Mouse (Mus musculus): ENCODE results near the gene Cald1. TPM values are rescaled to one million over a fixed set of nuclear protein-coding genes. Genes with fewer than 3 reads are reported as not detected.

Gene Cald1
- total and polyA plus RNA-seq, 2 experiments = 44.6 to 61.0 TPM

DNA sequence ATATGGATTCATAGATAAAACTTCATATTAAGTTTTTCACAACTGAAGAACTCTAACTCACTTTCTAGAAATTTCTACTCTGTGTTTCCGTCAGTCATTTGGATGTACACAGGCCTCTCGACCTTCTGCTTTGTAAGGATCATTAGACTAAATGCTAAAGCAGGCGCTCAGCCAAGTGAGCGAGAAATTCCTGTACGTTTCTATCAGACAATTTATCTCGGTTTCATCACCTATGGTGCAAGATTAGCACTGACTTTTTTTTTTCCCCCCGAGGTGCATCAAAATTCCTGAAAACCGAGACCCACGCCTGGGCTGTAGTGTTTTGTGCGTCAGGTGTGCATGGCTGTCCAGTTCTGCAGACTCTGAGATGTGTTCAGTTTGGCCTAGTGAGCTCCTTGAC is 113.3 kb downstream of the Cald1 start:
- Histone ChIP-seq H3K9ac (ENCODE audit: low read depth, low read length) (peak overlapping the region; percentile 3; the same call in 1 of the 2 replicates), H3K36me3 (ENCODE audit: control insufficient read depth, insufficient read depth, low read length) (no peaks in the 10 kb centered on the region), H3K4me3 (ENCODE audit: insufficient read depth, low read depth, low read length) (no peak overlapping the region), H3K27ac (replicated peaks; ENCODE audit: insufficient read depth, low read depth, low read length) (no peak overlapping the region), H3K27me3 (ENCODE audit: control insufficient read depth, insufficient read depth, low read length) (no peaks in the 10 kb centered on the region), H3K4me1 (ENCODE audit: control insufficient read depth, insufficient read depth, low read length) (peaks cover 44% of the 10 kb centered on the region), H3K79me2 (ENCODE audit: control insufficient read depth, insufficient read depth, low read length) (peaks cover 35% of the 10 kb centered on the region; the same call in 1 of the 2 replicates)
- WGBS = 38% methylated on average over 10 of the region's 10 CpGs
- TF ChIP-seq CTCF (IDR thresholded peaks at IDR 0.05; ENCODE audit: low read depth, low read length) (no peak), POLR2A (IDR thresholded peaks at IDR 0.05; ENCODE audit: extremely low read depth, insufficient read depth, low read length) (no peak)
- DNase-seq (ENCODE audit: extremely low read depth, low read depth, low spot score) = no peak

DNA sequence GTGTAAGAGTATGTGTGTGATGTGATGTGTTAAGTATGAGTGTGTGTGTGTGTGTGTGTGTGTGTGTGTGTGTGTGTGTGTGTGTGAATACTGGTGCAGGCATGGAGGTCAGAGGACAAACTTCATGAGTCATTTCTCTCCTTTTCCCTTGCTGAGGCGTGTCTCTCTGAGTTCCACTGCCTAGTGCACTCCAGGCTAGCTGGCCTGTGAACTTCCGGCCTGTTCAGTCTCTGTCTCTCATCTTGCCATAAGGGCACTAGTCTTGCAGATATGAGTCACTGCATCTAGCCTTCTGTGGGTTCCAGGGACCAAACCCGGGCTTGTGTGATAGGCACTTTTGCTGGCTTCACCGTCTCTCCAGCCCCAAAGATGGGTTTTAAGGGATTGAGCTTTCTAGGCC is 114.9 kb downstream of the Cald1 start:
- H3K36me3 ChIP-seq (ENCODE audit: control insufficient read depth, insufficient read depth, low read length) = no peaks in the 10 kb centered on the region
- 43% methylated on average over 4 of the region's 4 CpGs for WGBS
- no peak overlapping the region for H3K4me3 ChIP-seq (ENCODE audit: insufficient read depth, low read depth, low read length)
- peak; percentile 74 for DNase-seq (ENCODE audit: extremely low read depth, low read depth, low spot score)
- no peak overlapping the region for H3K9ac ChIP-seq (ENCODE audit: low read depth, low read length)
- no peak for TF ChIP-seq CTCF (IDR thresholded peaks at IDR 0.05; ENCODE audit: low read depth, low read length)
- no peak for TF ChIP-seq POLR2A (IDR thresholded peaks at IDR 0.05; ENCODE audit: extremely low read depth, insufficient read depth, low read length)
- H3K79me2 ChIP-seq (ENCODE audit: control insufficient read depth, insufficient read depth, low read length) = peaks cover 44% of the 10 kb centered on the region; the same call in 1 of the 2 replicates
- peaks cover 55% of the 10 kb centered on the region for H3K4me1 ChIP-seq (ENCODE audit: control insufficient read depth, insufficient read depth, low read length)
- H3K27me3 ChIP-seq (ENCODE audit: control insufficient read depth, insufficient read depth, low read length) = no peaks in the 10 kb centered on the region
- peak overlapping the region; percentile 49 for H3K27ac ChIP-seq (replicated peaks; ENCODE audit: insufficient read depth, low read depth, low read length)

DNA sequence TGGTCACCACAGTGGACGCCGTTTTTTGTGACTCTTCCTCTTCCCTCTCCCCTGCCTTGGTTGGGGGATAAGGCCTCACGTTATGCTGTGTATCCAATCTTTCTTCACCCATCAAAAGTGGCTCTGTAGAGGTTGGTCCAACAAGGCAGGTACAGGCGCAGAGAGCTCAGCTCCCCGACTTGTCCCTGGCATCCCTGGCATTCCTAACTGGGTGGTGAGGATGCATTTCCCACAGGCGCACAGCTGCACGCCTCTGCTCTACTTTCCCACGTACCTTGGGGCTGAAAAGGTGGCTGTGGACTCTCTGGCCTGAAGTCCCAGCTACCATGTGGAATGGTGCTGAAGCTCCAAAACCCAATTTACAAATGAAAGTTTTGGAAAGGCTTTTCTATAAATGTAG is 115.5 kb downstream of the Cald1 start:
- H3K9ac ChIP-seq (ENCODE audit: low read depth, low read length) = no peak overlapping the region
- no peak overlapping the region for H3K4me3 ChIP-seq (ENCODE audit: insufficient read depth, low read depth, low read length)
- H3K27me3 ChIP-seq (ENCODE audit: control insufficient read depth, insufficient read depth, low read length) = no peaks in the 10 kb centered on the region
- TF ChIP-seq POLR2A (IDR thresholded peaks at IDR 0.05; ENCODE audit: extremely low read depth, insufficient read depth, low read length) = no peak
- TF ChIP-seq CTCF (IDR thresholded peaks at IDR 0.05; ENCODE audit: low read depth, low read length) = no peak
- H3K27ac ChIP-seq (replicated peaks; ENCODE audit: insufficient read depth, low read depth, low read length) = peak overlapping the region; percentile 49
- peaks cover 49% of the 10 kb centered on the region; the same call in 1 of the 2 replicates for H3K79me2 ChIP-seq (ENCODE audit: control insufficient read depth, insufficient read depth, low read length)
- H3K36me3 ChIP-seq (ENCODE audit: control insufficient read depth, insufficient read depth, low read length) = no peaks in the 10 kb centered on the region
- WGBS = 75% methylated on average over 8 of the region's 8 CpGs
- H3K4me1 ChIP-seq (ENCODE audit: control insufficient read depth, insufficient read depth, low read length) = peaks cover 57% of the 10 kb centered on the region
- no peak for DNase-seq (ENCODE audit: extremely low read depth, low read depth, low spot score)

DNA sequence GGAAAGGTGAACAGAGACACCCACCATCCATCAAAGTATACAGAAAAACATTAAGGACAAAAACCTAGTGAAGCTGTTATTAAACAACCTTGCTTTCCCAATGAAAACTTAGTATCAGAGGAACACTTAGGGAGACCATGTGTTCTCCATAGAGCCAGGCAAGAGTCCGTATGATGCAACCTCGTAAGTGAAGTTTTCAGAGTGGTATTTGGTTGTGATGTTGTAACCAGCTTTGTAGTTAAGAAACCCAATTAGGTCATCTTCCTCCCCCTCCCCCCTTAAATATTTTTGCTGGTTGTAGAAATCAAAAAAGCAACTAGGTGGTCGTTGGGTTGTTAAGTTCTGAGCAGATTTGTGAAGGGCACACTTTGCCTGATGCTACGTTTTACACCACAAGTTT is 116.3 kb downstream of the Cald1 start:
- Histone ChIP-seq H3K36me3 (ENCODE audit: control insufficient read depth, insufficient read depth, low read length) (no peaks in the 10 kb centered on the region), H3K79me2 (ENCODE audit: control insufficient read depth, insufficient read depth, low read length) (peaks cover 49% of the 10 kb centered on the region; the same call in 1 of the 2 replicates), H3K4me1 (ENCODE audit: control insufficient read depth, insufficient read depth, low read length) (peaks cover 64% of the 10 kb centered on the region), H3K27me3 (ENCODE audit: control insufficient read depth, insufficient read depth, low read length) (no peaks in the 10 kb centered on the region), H3K27ac (replicated peaks; ENCODE audit: insufficient read depth, low read depth, low read length) (peak overlapping the region; percentile 86), H3K9ac (ENCODE audit: low read depth, low read length) (no peak overlapping the region), H3K4me3 (ENCODE audit: insufficient read depth, low read depth, low read length) (no peak overlapping the region)
- TF ChIP-seq POLR2A (IDR thresholded peaks at IDR 0.05; ENCODE audit: extremely low read depth, insufficient read depth, low read length) = no peak
- TF ChIP-seq CTCF (IDR thresholded peaks at IDR 0.05; ENCODE audit: low read depth, low read length) = no peak
- DNase-seq (ENCODE audit: extremely low read depth, low read depth, low spot score) = peak; percentile 96
- 22% methylated on average over 4 of the region's 4 CpGs for WGBS

DNA sequence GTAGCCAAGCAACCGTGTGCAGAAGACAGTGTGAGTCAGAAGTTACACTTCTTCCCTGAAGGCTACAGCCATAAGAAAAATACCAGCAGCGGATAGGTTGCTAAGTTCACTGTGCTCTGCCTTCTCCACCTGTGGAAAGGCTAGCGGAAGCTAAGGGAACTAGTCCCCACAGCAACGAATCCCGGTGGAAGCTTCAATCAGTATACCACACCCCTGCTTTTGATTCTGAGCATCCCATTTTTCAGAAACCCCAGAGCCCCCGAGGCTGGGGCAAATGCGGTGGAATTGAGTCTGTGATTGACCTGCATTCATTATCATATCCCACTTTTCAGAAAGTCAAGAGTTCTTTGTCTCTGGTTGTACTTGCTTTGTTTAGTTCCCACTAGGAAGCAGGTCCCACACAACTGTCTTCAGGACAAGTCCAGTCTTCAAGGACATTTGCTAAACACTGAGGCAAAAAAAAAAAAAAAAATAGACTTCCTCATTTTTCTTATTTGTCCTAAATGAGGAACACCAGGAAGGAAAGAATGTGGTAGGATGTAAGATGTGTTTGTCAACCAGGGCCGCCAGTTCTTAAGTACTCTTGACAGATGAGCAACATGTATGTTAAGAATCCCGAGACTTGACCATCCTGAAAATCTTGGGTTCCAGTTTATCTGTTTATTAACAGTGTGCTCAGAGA is 118.0 kb downstream of the Cald1 start:
- H3K79me2 ChIP-seq (ENCODE audit: control insufficient read depth, insufficient read depth, low read length) = peaks cover 42% of the 10 kb centered on the region; the same call in 1 of the 2 replicates
- no peaks in the 10 kb centered on the region for H3K36me3 ChIP-seq (ENCODE audit: control insufficient read depth, insufficient read depth, low read length)
- no peak for TF ChIP-seq POLR2A (IDR thresholded peaks at IDR 0.05; ENCODE audit: extremely low read depth, insufficient read depth, low read length)
- TF ChIP-seq CTCF (IDR thresholded peaks at IDR 0.05; ENCODE audit: low read depth, low read length) = no peak
- peak overlapping the region; percentile 41; the same call in 1 of the 2 replicates for H3K27ac ChIP-seq (replicated peaks; ENCODE audit: insufficient read depth, low read depth, low read length)
- no peaks in the 10 kb centered on the region for H3K27me3 ChIP-seq (ENCODE audit: control insufficient read depth, insufficient read depth, low read length)
- H3K4me1 ChIP-seq (ENCODE audit: control insufficient read depth, insufficient read depth, low read length) = peaks cover 71% of the 10 kb centered on the region
- DNase-seq (ENCODE audit: extremely low read depth, low read depth, low spot score) = no peak
- no peak overlapping the region for H3K4me3 ChIP-seq (ENCODE audit: insufficient read depth, low read depth, low read length)
- 84% methylated on average over 9 of the region's 9 CpGs for WGBS
- H3K9ac ChIP-seq (ENCODE audit: low read depth, low read length) = no peak overlapping the region
